Comparison of ENCODE assay signal across 15 mouse cellular contexts in the genomic region with DNA sequence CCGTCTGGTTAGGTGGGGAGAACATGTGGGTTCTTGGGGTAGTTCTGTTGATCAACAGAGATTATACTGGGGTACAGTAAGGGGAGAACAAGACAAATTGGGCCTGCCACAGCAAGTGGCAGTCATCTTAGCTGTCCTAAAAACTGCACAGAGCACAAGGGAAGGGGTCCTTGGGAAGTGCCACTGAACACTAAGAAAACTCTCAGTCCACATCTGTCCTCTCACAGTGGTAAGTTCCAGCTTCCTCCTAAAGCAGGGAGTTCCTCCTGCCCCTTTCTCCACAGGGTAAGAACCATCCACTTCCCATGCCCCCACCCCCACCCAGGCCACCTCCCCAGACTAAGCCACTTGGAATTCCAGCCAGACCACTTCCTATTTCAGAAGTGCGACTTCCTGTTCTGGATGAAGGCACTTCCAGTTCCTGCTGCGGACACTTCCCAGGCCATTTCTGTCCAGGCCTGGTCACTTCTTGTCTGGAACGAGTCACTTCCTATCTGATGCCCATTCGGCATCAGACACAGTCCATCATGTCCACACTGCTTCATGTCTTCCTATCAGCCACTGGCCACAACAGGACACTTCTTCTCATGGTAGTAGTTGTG. TPM values are rescaled to one million over a fixed set of nuclear protein-coding genes. Genes with fewer than 3 reads are reported as not detected.
DNase-seq lines count a peak whose midpoint lies in the region; ATAC-seq and TF ChIP-seq lines count a peak whose summit lies in the region.
"Had no signal": no experiment of that assay in that cellular context is flagged by ENCODE, and none has a peak within 500 bp of the region (broad histone marks: within the 10 kb centered on the region; RNA-seq: fewer than 3 reads in every experiment).

No protein-coding gene starts in this region.

- H3K4me1 ChIP-seq in liver, adult 2 months (ENCODE audit: control insufficient read depth, insufficient read depth, low read length) = no peaks in the 10 kb centered on the region
- peaks cover 13% of the 10 kb centered on the region for H3K4me1 ChIP-seq in liver, embryonic 12.5 days
- peaks cover 69% of the 10 kb centered on the region for H3K4me1 ChIP-seq in forebrain, embryonic 15.5 days
- H3K4me1 ChIP-seq in hindbrain, embryonic 14.5 days (replicated peaks; ENCODE audit: control insufficient read depth, insufficient read depth, low read length) = peaks cover 60% of the 10 kb centered on the region
- peaks cover 74% of the 10 kb centered on the region for H3K4me1 ChIP-seq in midbrain, embryonic 15.5 days
- H3K4me1 ChIP-seq in stomach, postnatal 0 days (replicated peaks; ENCODE audit: control insufficient read depth, insufficient read depth) = no peaks in the 10 kb centered on the region

- no peak overlapping the region for H3K27ac ChIP-seq in liver, adult 2 months (replicated peaks; ENCODE audit: insufficient read depth, low read depth, low read length)
- no peak overlapping the region for H3K27ac ChIP-seq in liver, embryonic 12.5 days
- peak overlapping the region; percentile 6; the same call in 1 of the 2 replicates for H3K27ac ChIP-seq in forebrain, embryonic 15.5 days (replicated peaks)
- 0 out of 2 replicates have a peak overlapping the region, but pooled peaks have one; percentile 94 for H3K27ac ChIP-seq in hindbrain, embryonic 14.5 days
- H3K27ac ChIP-seq in midbrain, embryonic 15.5 days = peak overlapping the region; percentile 69
- H3K27ac ChIP-seq in stomach, postnatal 0 days (replicated peaks) = no peak overlapping the region
- H3K27ac ChIP-seq: kidney, postnatal 0 days; limb, embryonic 12.5 days had no signal

- ATAC-seq in liver, embryonic 12.5 days = no peak
- no peak for ATAC-seq in forebrain, embryonic 15.5 days (replicated peaks)
- ATAC-seq in hindbrain, embryonic 14.5 days (ENCODE audit: low FRiP score) = no peak
- no peak for ATAC-seq in midbrain, embryonic 15.5 days (replicated peaks)
- no peak for ATAC-seq in stomach, postnatal 0 days (ENCODE audit: low FRiP score, low TSS enrichment)
- ATAC-seq: CD4-positive, CD25-positive, alpha-beta regulatory T cell, adult 4 months had no signal

- H3K36me3 ChIP-seq in liver, adult 2 months (ENCODE audit: control insufficient read depth, insufficient read depth, low read length) = no peaks in the 10 kb centered on the region
- H3K36me3 ChIP-seq in liver, embryonic 12.5 days = no peaks in the 10 kb centered on the region
- H3K36me3 ChIP-seq in forebrain, embryonic 15.5 days = no peaks in the 10 kb centered on the region
- H3K36me3 ChIP-seq in hindbrain, embryonic 14.5 days (replicated peaks; ENCODE audit: control insufficient read depth, insufficient read depth) = peaks cover 8% of the 10 kb centered on the region; the same call in 1 of the 2 replicates
- H3K36me3 ChIP-seq in midbrain, embryonic 15.5 days (replicated peaks) = no peaks in the 10 kb centered on the region; the same call in 1 of the 2 replicates
- no peaks in the 10 kb centered on the region for H3K36me3 ChIP-seq in stomach, postnatal 0 days (ENCODE audit: control insufficient read depth, insufficient read depth, low read length)

- H3K4me2 ChIP-seq in liver, embryonic 12.5 days = no peak overlapping the region
- no peak overlapping the region for H3K4me2 ChIP-seq in forebrain, embryonic 15.5 days (replicated peaks)
- no peak overlapping the region for H3K4me2 ChIP-seq in hindbrain, embryonic 14.5 days (replicated peaks)
- no peak overlapping the region for H3K4me2 ChIP-seq in midbrain, embryonic 15.5 days
- no peak overlapping the region for H3K4me2 ChIP-seq in stomach, postnatal 0 days (replicated peaks; ENCODE audit: low read depth)
- H3K4me2 ChIP-seq: limb, embryonic 12.5 days had no signal

- H3K79me2 ChIP-seq in liver, adult 2 months (ENCODE audit: control insufficient read depth, insufficient read depth, low read length) = no peaks in the 10 kb centered on the region

- TF ChIP-seq EP300 in stomach, postnatal 0 days (optimal IDR thresholded peaks at IDR 0.05) = no peak

- no peak overlapping the region for H3K9ac ChIP-seq in liver, adult 2 months (ENCODE audit: low read depth, low read length)
- H3K9ac ChIP-seq in liver, embryonic 12.5 days = no peak overlapping the region
- no peak overlapping the region for H3K9ac ChIP-seq in forebrain, embryonic 15.5 days (replicated peaks)
- H3K9ac ChIP-seq in hindbrain, embryonic 14.5 days = no peak overlapping the region
- H3K9ac ChIP-seq in midbrain, embryonic 15.5 days = no peak overlapping the region
- H3K9ac ChIP-seq in stomach, postnatal 0 days (ENCODE audit: low read length) = no peak overlapping the region
- H3K9ac ChIP-seq: limb, embryonic 12.5 days had no signal

- H3K4me3 ChIP-seq in liver, adult 2 months (ENCODE audit: insufficient read depth, low read depth, low read length) = no peak overlapping the region
- no peak overlapping the region for H3K4me3 ChIP-seq in liver, embryonic 12.5 days
- no peak overlapping the region for H3K4me3 ChIP-seq in forebrain, embryonic 15.5 days
- no peak overlapping the region for H3K4me3 ChIP-seq in hindbrain, embryonic 14.5 days (replicated peaks; ENCODE audit: low read length)
- H3K4me3 ChIP-seq in midbrain, embryonic 15.5 days = no peak overlapping the region
- no peak overlapping the region for H3K4me3 ChIP-seq in stomach, postnatal 0 days (ENCODE audit: low read depth, low read length)
- H3K4me3 ChIP-seq: limb, embryonic 12.5 days had no signal

- H3K9me3 ChIP-seq in liver, embryonic 12.5 days (replicated peaks) = no peaks in the 10 kb centered on the region
- H3K9me3 ChIP-seq in forebrain, embryonic 15.5 days = no peaks in the 10 kb centered on the region
- H3K9me3 ChIP-seq in hindbrain, embryonic 14.5 days (ENCODE audit: control insufficient read depth, low read length) = no peaks in the 10 kb centered on the region
- H3K9me3 ChIP-seq in midbrain, embryonic 15.5 days = no peaks in the 10 kb centered on the region
- no peaks in the 10 kb centered on the region for H3K9me3 ChIP-seq in stomach, postnatal 0 days (ENCODE audit: control insufficient read depth, low read length)
- H3K9me3 ChIP-seq: limb, embryonic 12.5 days had no signal

- no peak for TF ChIP-seq CTCF in liver, adult 2 months (IDR thresholded peaks at IDR 0.05; ENCODE audit: low read depth, low read length)
- TF ChIP-seq CTCF in stomach, postnatal 0 days (IDR thresholded peaks at IDR 0.05; ENCODE audit: low read depth) = no peak

- TF ChIP-seq POLR2A in liver, adult 2 months (IDR thresholded peaks at IDR 0.05; ENCODE audit: extremely low read depth, insufficient read depth, low read length) = no peak

- WGBS in liver, adult 2 months = 80% methylated on average over 5 of the region's 5 CpGs
- WGBS in liver, embryonic 12.5 days (ENCODE audit: insufficient replicate concordance) = 45% methylated on average over 5 of the region's 5 CpGs
- WGBS in forebrain, embryonic 15.5 days = 90% methylated on average over 5 of the region's 5 CpGs
- WGBS in hindbrain, embryonic 14.5 days = 85% methylated on average over 5 of the region's 5 CpGs
- 81% methylated on average over 5 of the region's 5 CpGs for WGBS in midbrain, embryonic 15.5 days
- 82% methylated on average over 5 of the region's 5 CpGs for WGBS in stomach, postnatal 0 days

- DNase-seq in liver, adult 2 months (ENCODE audit: extremely low read depth, low read depth, low spot score) = peak; percentile 27
- no peak for DNase-seq in hindbrain, embryonic 14.5 days (ENCODE audit: low spot score)
- DNase-seq in stomach, postnatal 0 days (ENCODE audit: low spot score) = no peak
- no peak for DNase-seq in natural killer cell, adult 2 months (ENCODE audit: low spot score in 2 of 2)
- no peak for DNase-seq in urinary bladder, postnatal 14 days (ENCODE audit: low spot score)
- DNase-seq: adrenal gland, postnatal 14 days; cerebellum, postnatal 10 days; lung, postnatal 14 days; thymus, postnatal 14 days had no signal

- no peaks in the 10 kb centered on the region for H3K27me3 ChIP-seq in liver, adult 2 months (ENCODE audit: control insufficient read depth, insufficient read depth, low read length)
- peaks cover 84% of the 10 kb centered on the region for H3K27me3 ChIP-seq in liver, embryonic 12.5 days (replicated peaks)
- H3K27me3 ChIP-seq in forebrain, embryonic 15.5 days = no peaks in the 10 kb centered on the region
- H3K27me3 ChIP-seq in hindbrain, embryonic 14.5 days (ENCODE audit: control insufficient read depth, insufficient read depth, low read length) = no peaks in the 10 kb centered on the region
- H3K27me3 ChIP-seq in midbrain, embryonic 15.5 days (replicated peaks) = no peaks in the 10 kb centered on the region
- no peaks in the 10 kb centered on the region; the same call in 1 of the 2 replicates for H3K27me3 ChIP-seq in stomach, postnatal 0 days (ENCODE audit: control insufficient read depth, insufficient read depth, low read length)
- H3K27me3 ChIP-seq: limb, embryonic 12.5 days had no signal

RNA-seq across cellular contexts. Expression of gene Efnb3, which starts 5.4 kb away (rescaled TPM):
- under 0.01 TPM in 1 of 2 replicates, not detected in the other for total RNA-seq in liver, adult 2 months (2014; rRNA removed)
- polyA plus RNA-seq in liver, adult 2 months (2012; rRNA removed) = 0.11 and 0.17 TPM in 2 replicates
- polyA plus RNA-seq in liver, embryonic 12.5 days (2016; fragmentation: Nextera tagmentation; extraction: Ambion mirVana) = 1.7 and 2.3 TPM in 2 replicates
- 107 and 114 TPM in 2 replicates for polyA plus RNA-seq in forebrain, embryonic 15.5 days (2015; fragmentation: Nextera tagmentation; extraction: Ambion mirVana)
- 39.9 and 40.8 TPM in 2 replicates for polyA plus RNA-seq in hindbrain, embryonic 14.5 days (2014; fragmentation: Nextera tagmentation; extraction: Ambion mirVana)
- 178 and 188 TPM in 2 replicates for polyA plus RNA-seq in midbrain, embryonic 15.5 days (2015; fragmentation: Nextera tagmentation; extraction: Ambion mirVana)
- 3.9 and 4.4 TPM in 2 replicates for polyA plus RNA-seq in stomach, postnatal 0 days (2015; fragmentation: Nextera tagmentation; extraction: Ambion mirVana)

RNA-seq across cellular contexts. Expression of gene Dnah2, which starts 5.7 kb away (rescaled TPM):
- under 0.01 and 0.09 TPM in 2 replicates for total RNA-seq in liver, adult 2 months (2014; rRNA removed)
- polyA plus RNA-seq in liver, adult 2 months (2012; rRNA removed) = 0.02 TPM in 2 replicates
- 0.06 and 0.17 TPM in 2 replicates for polyA plus RNA-seq in liver, embryonic 12.5 days (2016; fragmentation: Nextera tagmentation; extraction: Ambion mirVana)
- polyA plus RNA-seq in forebrain, embryonic 15.5 days (2015; fragmentation: Nextera tagmentation; extraction: Ambion mirVana) = 2.7 and 3.1 TPM in 2 replicates
- polyA plus RNA-seq in hindbrain, embryonic 14.5 days (2014; fragmentation: Nextera tagmentation; extraction: Ambion mirVana) = 4.8 and 4.9 TPM in 2 replicates
- 4.5 and 5.7 TPM in 2 replicates for polyA plus RNA-seq in midbrain, embryonic 15.5 days (2015; fragmentation: Nextera tagmentation; extraction: Ambion mirVana)
- 0.38 and 0.39 TPM in 2 replicates for polyA plus RNA-seq in stomach, postnatal 0 days (2015; fragmentation: Nextera tagmentation; extraction: Ambion mirVana)

RNA-seq across cellular contexts. Expression of gene Wrap53, which starts 25.4 kb away (rescaled TPM):
- total RNA-seq in liver, adult 2 months (2014; rRNA removed) = 5.6 and 6.4 TPM in 2 replicates
- polyA plus RNA-seq in liver, adult 2 months (2012; rRNA removed) = 10.7 and 11.2 TPM in 2 replicates
- polyA plus RNA-seq in liver, embryonic 12.5 days (2016; fragmentation: Nextera tagmentation; extraction: Ambion mirVana) = 24.3 and 27.1 TPM in 2 replicates
- polyA plus RNA-seq in forebrain, embryonic 15.5 days (2015; fragmentation: Nextera tagmentation; extraction: Ambion mirVana) = 26.3 and 27.2 TPM in 2 replicates
- polyA plus RNA-seq in hindbrain, embryonic 14.5 days (2014; fragmentation: Nextera tagmentation; extraction: Ambion mirVana) = 15.6 and 16.8 TPM in 2 replicates
- polyA plus RNA-seq in midbrain, embryonic 15.5 days (2015; fragmentation: Nextera tagmentation; extraction: Ambion mirVana) = 21.4 and 23.2 TPM in 2 replicates
- polyA plus RNA-seq in stomach, postnatal 0 days (2015; fragmentation: Nextera tagmentation; extraction: Ambion mirVana) = 8.7 and 9.0 TPM in 2 replicates

RNA-seq across cellular contexts. Expression of gene Trp53, which starts 25.5 kb away (rescaled TPM):
- 3.7 and 6.2 TPM in 2 replicates for total RNA-seq in liver, adult 2 months (2014; rRNA removed)
- 23.5 and 35.4 TPM in 2 replicates for polyA plus RNA-seq in liver, adult 2 months (2012; rRNA removed)
- polyA plus RNA-seq in liver, embryonic 12.5 days (2016; fragmentation: Nextera tagmentation; extraction: Ambion mirVana) = 110 TPM in 2 replicates
- 112 and 115 TPM in 2 replicates for polyA plus RNA-seq in forebrain, embryonic 15.5 days (2015; fragmentation: Nextera tagmentation; extraction: Ambion mirVana)
- polyA plus RNA-seq in hindbrain, embryonic 14.5 days (2014; fragmentation: Nextera tagmentation; extraction: Ambion mirVana) = 55.7 TPM in 2 replicates
- 60.4 and 70.1 TPM in 2 replicates for polyA plus RNA-seq in midbrain, embryonic 15.5 days (2015; fragmentation: Nextera tagmentation; extraction: Ambion mirVana)
- 45.0 and 51.4 TPM in 2 replicates for polyA plus RNA-seq in stomach, postnatal 0 days (2015; fragmentation: Nextera tagmentation; extraction: Ambion mirVana)

RNA-seq across cellular contexts. Expression of gene Atp1b2, which starts 51.1 kb away (rescaled TPM):
- total RNA-seq in liver, adult 2 months (2014; rRNA removed) = 0.18 and 0.20 TPM in 2 replicates
- 0.40 and 0.46 TPM in 2 replicates for polyA plus RNA-seq in liver, adult 2 months (2012; rRNA removed)
- polyA plus RNA-seq in liver, embryonic 12.5 days (2016; fragmentation: Nextera tagmentation; extraction: Ambion mirVana) = 38.3 and 39.8 TPM in 2 replicates
- polyA plus RNA-seq in forebrain, embryonic 15.5 days (2015; fragmentation: Nextera tagmentation; extraction: Ambion mirVana) = 22.2 and 25.9 TPM in 2 replicates
- polyA plus RNA-seq in hindbrain, embryonic 14.5 days (2014; fragmentation: Nextera tagmentation; extraction: Ambion mirVana) = 72.1 and 94.2 TPM in 2 replicates
- polyA plus RNA-seq in midbrain, embryonic 15.5 days (2015; fragmentation: Nextera tagmentation; extraction: Ambion mirVana) = 60.0 and 60.9 TPM in 2 replicates
- 5.3 and 7.2 TPM in 2 replicates for polyA plus RNA-seq in stomach, postnatal 0 days (2015; fragmentation: Nextera tagmentation; extraction: Ambion mirVana)
- polyA plus RNA-seq: CD4-positive, CD25-positive, alpha-beta regulatory T cell, adult 4 months had no signal

Comparison
In these comparisons a context has a peak if more than half of its experiments do, and no peak if none do; other contexts are left out.
1. H3K27ac ChIP-seq: peak in forebrain, embryonic 15.5 days (single experiment), hindbrain, embryonic 14.5 days (single experiment) and midbrain, embryonic 15.5 days (single experiment); none in liver, adult 2 months (single experiment), liver, embryonic 12.5 days (single experiment) and stomach, postnatal 0 days (single experiment).